Mouse (Mus musculus): ENCODE measurements around the gene Utp20.
"Not testable (repeated sequence)": the region's sequence is repeated elsewhere in the genome, so short reads cannot be mapped to it uniquely, and the experiment has no call there.

The Utp20 gene

GRCm38 (mm10) chr10:88826188-88826946 lies at the start of gene Utp20:
Gene Utp20 (minus strand): TSS chr10:88826804.
- DNase-seq = peak; percentile 65 to 75

- no peak for DNase-seq
These were observed 48.3 kb upstream of the Utp20 start for GRCm38 (mm10) chr10:88874870-88875269.

GRCm38 (mm10) chr10:88866017-88866416 lies 39.4 kb upstream of the Utp20 start:
- no peak for DNase-seq

GRCm38 (mm10) chr10:88862293-88862692 lies 35.7 kb upstream of the Utp20 start:
- DNase-seq = no peak

GRCm38 (mm10) chr10:88861416-88861815 lies 34.8 kb upstream of the Utp20 start:
- DNase-seq = no peak

- no peak for DNase-seq
These were observed 34.3 kb upstream of the Utp20 start for GRCm38 (mm10) chr10:88860911-88861310.

GRCm38 (mm10) chr10:88853326-88853725 lies 26.7 kb upstream of the Utp20 start:
- DNase-seq = no peak

GRCm38 (mm10) chr10:88849976-88850375 lies 23.4 kb upstream of the Utp20 start:
- DNase-seq = no peak

GRCm38 (mm10) chr10:88848876-88849476 lies 22.4 kb upstream of the Utp20 start:
- DNase-seq = no peak

GRCm38 (mm10) chr10:88834227-88834626 lies 7.6 kb upstream of the Utp20 start:
- no peak for DNase-seq

GRCm38 (mm10) chr10:88828361-88828760 lies 1.8 kb upstream of the Utp20 start:
- no peak for DNase-seq

- DNase-seq = no peak
These were observed 992 bp upstream of the Utp20 start for GRCm38 (mm10) chr10:88827596-88827995.

- DNase-seq = not testable (repeated sequence)
These were observed 323 bp upstream of the Utp20 start for GRCm38 (mm10) chr10:88826947-88827306.

- DNase-seq = no peak
These were observed 9.3 kb downstream of the Utp20 start for GRCm38 (mm10) chr10:88817335-88817734.

GRCm38 (mm10) chr10:88815256-88815655 lies 11.3 kb downstream of the Utp20 start:
- DNase-seq = no peak

GRCm38 (mm10) chr10:88811704-88812103 lies 14.9 kb downstream of the Utp20 start:
- DNase-seq = no peak

- no peak for DNase-seq
These were observed 24.4 kb downstream of the Utp20 start for GRCm38 (mm10) chr10:88802236-88802635.

- no peak for DNase-seq
These were observed 27.2 kb downstream of the Utp20 start for GRCm38 (mm10) chr10:88799381-88799780.

- DNase-seq = no peak
These were observed 29.2 kb downstream of the Utp20 start for GRCm38 (mm10) chr10:88797452-88797851.

GRCm38 (mm10) chr10:88796939-88797338 lies 29.7 kb downstream of the Utp20 start:
- no peak for DNase-seq

- DNase-seq = no peak
These were observed 31.4 kb downstream of the Utp20 start for GRCm38 (mm10) chr10:88795226-88795625.

- no peak for DNase-seq
These were observed 32.0 kb downstream of the Utp20 start for GRCm38 (mm10) chr10:88794606-88795005.

GRCm38 (mm10) chr10:88793671-88794070 lies 32.9 kb downstream of the Utp20 start:
- no peak for DNase-seq

GRCm38 (mm10) chr10:88784513-88784931 lies 42.1 kb downstream of the Utp20 start:
- DNase-seq = no peak

- no peak for DNase-seq
These were observed 42.7 kb downstream of the Utp20 start for GRCm38 (mm10) chr10:88783941-88784340.

Measured in thymus, postnatal 36 days (tissue).